Mouse (Mus musculus): ENCODE results near the gene Pank4.

DNA sequence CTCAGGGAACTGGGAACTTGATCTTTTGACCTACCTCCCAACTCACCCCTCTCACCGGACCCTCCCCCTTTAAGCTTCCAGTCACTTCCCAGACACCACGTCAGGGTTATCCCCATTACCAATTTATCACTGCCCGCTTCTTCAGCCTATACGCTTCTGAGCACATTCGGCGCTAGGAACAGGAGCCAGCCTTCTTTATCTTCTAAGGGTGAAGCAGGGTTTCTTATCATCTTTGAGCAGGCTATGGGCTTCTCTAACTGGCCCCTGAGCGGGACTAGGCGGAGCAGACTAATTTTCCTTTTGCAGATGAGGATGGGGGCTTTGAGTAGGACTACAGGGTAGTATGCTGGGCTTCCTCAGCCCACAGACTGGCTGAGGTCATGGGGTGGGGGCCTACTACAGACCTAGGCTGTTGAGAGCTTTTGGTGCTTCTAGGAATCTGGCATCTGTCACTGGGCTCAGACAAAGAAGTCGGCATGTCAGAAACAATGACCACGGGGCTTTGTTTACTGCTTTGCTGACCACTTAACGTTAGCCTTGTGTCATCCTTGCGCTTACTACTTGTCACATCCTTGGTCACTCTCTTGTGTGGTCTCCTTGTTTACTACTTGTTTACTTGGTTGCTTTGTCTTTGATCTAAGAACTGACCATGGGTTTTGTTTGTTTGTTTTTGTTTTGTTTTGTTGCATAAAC, 35.4 kb upstream of the Pank4 start, which contains the start of gene Tnfrsf14:
- no peak for TF ChIP-seq CTCF (IDR thresholded peaks at IDR 0.05; ENCODE audit: low read depth)
- no peak for TF ChIP-seq EP300 (optimal IDR thresholded peaks at IDR 0.05)
